Mouse (Mus musculus) thymus, postnatal 14 days (tissue): Measurements from ENCODE around the gene Six2.

Source experiments
- DNase-seq: peaks from one replicate; pipeline ENCODE4 v3.0.0; 2021

Six2 gene

DNA sequence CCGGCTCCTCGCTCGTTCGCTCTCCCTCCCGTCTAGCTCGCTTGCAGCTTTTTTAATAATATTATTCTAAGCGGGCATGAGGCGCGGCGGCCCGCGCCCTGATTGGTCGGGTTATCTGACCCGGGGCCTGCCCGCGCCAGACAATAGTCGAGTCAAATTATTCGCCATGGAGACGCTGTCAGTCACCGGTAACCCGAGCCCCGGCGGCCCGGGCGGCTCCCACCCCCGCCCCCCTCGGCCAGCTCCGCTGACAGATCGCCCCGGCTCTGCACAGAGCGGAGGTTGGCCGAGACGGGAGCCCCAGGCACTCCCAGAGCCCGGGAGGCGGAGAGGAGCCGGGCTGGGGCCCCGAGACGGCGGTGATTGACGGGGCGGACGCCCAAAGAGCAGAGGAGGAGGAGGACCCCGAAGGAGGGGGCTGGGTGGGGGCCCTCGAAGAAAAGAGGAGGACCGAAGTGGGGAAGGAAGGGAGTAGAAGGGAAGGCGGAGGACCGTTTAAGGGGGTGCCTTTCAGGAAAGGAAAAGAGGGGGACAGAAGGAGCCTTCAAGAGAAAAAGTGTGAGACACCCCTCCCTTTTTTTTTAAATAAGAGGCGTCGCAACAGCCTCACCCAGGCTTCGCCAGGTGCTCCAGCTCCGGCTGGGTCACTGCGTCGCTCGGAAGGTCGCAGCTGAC, at the start of gene Six2:
Gene Six2 (minus strand): TSS at position 39 of the 675 bp plus-strand sequence.
- DNase-seq, result no peak

DNA sequence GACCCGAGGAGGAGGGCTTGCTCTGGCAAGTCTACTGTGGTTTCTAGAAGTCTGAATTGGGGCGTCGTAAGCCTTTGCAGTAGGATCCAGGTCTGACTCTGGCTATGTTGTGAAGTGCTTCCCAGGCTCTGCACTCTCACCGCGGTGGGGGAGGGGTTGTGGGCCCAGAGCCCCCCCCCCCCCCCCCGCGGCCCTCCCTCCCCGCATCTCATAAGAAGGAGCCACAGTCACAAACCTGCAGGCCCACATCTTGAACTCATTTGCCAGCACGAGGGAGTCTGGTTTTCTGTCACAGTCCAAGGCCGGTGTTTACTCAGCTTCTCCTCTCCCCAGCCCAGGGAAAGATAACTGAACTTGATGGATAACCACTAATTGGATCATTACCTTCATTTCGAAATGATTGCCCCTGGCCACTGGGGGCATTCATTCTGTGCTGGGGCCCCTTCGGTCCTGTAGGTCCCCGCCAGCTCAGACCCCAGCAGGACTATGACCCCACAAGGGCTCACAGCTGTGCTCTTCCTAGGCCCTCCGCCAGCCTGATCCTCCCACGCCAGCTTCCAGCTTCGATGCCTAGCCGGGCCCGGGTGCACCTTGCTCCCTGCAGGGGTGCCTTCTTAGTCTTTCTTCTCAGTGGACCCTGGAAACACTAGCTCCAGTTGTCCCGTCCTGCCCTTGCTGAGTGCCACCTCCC, 49.2 kb upstream of the Six2 start:
- no peak for DNase-seq

DNA sequence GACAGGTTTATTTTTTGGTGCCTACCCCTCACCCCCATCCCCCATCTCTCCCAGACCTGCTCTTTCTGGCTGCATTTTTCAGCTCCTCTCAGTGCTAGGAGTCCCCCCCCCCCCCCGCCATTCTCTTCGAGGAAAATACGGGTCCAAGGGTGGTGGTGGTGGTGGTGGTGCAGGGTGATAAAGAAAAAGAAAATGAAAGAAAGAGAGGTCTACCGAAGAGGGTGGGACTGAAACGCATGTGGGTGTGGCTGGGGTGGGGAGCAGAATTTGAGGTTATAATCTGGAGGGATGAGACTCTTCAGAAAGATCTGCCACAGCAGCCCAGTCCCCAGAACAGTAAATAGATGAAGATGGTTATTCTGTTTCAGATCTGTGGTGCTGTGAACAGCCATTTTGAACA, 43.3 kb upstream of the Six2 start:
- no peak for DNase-seq

DNA sequence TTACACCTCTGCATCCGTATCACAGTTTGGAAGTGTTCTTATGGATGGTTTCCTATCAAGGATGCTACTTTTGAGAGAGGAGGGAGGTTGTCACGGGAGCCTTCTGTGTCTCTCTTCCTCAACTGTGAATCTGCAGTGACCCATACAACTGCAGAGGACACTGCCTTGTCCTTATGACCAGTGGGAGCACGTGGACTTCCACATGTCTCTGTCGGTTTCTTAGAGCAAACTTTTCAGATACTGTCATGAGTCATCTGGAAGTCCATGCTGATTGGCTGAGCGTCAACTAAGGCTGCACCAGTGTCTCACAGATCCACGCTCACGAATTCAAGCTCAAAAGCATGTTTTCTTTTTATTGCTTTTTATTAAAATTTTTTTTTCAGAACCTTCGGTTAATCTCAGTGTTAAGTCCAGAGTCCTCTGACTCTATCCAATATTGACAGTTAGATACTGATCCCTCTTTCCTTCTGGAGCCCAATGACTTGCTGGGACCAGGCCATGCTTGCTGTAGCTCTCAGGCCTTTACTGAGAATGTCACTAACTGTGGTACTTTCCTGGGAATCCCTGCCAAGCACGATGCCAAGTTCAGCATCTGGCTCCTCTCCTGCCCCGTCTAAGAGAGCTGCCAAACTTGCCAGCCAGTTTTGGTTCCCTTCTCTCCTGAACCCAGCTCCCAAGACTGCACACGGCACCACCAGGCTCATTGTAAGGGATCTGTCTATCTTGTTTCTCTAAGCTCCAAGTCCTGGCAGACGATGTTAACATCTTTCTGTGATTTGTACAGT, 42.3 kb upstream of the Six2 start:
- no peak for DNase-seq

DNA sequence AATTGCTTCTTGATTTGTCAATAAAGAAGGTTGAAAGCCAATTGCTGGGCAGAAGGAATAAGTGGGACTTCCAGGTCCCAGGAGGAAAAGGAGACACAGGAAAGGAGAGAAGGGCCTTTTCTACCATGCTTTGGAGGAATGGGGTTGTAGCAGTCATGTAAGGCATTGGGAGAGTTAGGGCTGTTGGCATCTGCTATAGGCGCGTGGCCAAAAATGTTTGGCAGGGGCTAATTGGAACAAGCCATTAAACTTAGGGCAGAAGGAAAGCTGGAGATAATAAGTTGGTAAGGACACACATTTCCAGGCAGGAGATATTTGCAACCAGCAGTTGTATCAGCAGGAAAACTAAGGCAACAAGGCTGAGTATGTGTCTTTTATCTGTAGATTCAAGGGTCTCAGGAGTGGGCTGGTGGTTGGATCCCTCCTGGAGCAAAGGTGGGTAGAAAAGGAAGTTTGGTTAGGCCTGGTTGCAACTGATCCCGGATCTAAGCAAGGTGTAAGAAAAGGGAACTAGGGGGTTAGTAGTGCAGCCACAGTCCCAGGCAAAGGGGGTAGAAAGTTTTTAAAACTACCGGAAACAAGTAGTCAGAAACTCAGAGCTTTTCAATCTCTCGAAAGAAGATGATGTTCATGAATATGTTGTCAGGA, 40.1 kb upstream of the Six2 start:
- no peak for DNase-seq

DNA sequence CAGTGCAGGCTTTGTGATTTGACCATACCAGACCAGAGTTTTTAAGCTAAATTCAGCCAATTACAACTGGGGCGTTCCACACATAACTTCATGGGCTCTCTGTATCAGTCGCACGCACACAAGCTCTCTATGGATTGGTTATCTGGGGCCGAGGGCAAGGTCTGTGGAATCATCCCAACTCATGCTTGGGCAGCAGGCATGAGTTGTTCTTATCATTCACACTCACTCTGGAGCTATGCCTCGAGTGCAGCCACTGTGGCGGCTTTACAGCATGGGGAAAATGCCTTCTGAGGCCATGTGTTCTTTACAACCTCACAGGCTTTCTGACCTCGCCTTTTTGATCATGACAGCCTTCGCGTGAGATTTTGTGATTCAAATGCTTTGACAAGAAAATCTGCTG, 37.9 kb upstream of the Six2 start:
- no peak for DNase-seq

DNA sequence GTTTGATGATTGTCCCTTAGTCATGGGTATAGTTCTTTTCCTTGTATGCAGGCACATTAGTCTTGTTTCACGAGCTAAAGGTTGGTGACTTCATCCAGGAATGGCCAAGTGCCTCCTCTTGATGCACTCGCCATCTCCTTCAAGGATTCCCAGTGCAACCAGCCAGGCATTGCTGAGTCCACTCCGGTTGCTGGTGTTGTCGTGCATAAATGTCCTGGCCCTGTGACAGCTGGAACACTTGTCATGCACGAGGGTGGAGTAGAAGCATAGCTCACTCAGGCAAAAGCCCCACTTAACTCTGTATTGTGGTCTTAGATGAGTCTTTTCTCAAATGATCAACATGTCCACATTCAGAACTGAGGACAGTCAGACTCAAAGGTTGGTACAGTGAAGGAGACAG, 35.1 kb upstream of the Six2 start:
- no peak for DNase-seq

DNA sequence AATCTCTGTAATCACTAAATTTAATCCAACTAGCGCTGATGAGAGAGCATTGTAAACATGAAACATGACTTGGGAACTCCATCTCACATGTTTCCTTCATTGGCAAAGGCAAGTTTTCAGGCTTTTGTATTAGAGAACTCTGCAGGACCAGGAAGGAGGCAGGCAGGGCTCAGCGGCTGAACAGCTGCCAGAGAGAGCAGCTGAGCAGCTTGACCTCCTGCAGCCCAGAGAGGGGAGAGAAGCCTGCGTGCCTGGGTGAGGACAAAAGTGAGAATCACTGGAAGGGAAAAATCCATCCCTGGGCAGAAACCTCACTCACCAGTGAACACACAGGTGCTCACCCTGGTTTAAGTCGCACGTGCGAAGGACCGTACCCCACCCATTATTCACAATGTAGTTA, 29.2 kb upstream of the Six2 start:
- no peak for DNase-seq

DNA sequence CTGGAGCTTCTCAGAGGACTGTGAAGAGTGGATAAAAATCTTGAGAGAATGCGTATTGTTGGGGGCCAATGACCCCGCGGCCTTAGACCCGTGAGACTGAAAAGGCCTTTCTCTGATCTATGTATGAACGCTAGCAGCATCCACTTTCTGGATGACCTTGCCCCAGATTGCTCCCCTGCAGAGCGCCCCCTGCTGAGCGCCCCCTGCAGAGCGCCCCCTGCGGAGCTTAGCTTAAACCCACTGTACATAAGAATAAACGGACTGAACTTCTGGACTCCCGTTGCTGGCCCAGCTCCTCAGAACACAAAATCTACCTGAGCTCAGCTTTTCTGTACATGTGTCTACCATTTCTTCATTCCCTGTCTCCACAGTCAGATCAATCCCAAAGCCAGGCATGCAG, 27.7 kb upstream of the Six2 start:
- no peak for DNase-seq

DNA sequence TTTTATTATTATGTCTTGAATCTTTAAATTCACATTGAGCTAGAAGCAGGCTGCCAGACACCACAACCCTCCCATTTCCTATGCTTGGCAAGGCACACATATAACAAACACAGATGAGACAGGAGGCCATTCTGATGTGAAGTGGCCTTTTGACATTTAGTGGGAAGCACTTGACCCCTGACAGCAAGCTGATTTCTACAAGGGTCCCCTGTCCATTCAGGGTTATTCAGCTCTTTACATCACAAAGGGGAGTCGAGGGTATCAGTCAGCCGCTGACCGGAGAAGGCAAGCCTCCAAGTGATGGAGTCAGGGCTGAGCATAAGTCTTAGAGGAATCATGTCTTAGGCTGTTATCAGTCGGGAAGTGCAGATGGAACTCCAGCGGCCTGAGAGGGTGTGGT, 26.3 kb upstream of the Six2 start:
- no peak for DNase-seq

DNA sequence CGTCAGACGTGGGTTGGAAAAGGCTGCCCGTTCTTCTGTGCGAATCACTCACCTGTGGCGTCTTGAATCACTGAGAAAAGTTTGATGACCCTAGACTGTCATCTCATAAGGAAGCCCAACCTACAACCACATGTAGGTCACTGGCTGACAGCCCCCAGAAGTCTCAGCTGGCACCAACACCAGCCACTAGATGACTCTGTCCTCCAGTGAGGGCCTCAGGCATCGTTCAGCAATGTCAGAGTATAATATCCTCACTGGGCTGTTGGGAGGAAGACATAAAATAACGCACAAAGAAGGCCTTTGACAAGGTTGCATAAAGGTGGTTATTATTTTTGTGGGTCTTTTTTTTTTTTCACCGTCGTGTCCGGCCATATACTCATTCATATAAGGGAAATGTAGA, 24.8 kb upstream of the Six2 start:
- DNase-seq, result no peak

DNA sequence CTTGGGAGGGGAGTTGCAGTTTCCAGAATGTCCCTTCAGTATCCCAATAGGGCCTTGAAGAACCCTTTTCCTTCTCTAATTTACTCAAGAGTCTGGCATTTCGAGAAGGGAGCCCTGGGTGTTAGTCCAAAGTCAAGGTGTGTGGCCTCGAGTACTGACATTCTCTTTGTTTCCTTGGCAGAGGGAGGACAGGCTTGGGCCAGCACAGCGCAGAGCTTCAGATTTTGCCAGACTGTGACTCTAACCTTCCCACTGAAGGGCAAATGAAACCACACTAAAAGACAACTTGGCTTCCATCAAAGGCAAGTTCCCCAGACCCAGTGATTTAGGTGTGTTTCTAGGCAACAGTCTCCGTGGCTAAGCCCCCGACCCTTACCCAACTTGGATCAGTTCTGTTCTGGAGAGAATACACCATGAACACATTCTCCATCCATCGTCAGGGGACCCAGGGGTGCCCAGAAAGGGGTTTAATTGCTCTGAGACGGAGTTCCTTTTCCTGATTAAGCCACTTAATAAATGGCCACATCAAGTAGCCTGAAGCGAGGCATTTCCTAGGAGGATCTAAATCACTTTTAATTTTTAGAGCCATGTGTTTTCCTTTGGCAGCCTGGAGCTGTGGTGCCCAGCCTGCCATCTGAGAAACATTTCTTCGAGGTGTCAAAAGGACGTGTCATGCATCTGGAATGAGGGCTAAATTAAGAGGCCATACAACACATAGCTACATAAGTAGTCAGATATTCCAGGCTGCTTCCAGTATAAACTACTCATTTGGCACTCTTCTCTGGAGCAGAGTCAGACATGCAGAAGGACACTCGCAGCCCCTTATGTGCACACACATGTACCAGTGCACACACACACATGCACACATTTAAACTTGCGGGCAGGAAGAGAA, 16.5 kb upstream of the Six2 start:
- no peak for DNase-seq

DNA sequence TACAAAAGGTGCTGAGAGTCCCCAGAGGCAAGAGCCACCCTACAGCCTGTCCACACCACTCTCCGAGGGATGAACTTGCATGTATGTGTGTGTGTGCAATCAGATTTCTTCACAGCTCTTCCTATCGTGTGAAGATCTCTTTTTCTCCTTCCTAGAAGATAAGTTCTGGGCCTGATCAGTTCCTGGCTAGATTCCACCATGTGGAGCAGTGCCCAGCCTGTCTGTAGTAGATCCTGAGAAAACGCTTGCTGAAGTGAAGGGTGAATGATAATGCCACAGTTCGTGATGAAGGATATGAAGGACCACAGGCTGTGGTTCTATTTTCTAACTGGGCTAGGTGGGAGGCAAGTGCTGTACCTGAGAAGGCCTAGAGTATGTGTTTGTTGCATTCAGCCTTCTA, 12.0 kb upstream of the Six2 start:
- no peak for DNase-seq

DNA sequence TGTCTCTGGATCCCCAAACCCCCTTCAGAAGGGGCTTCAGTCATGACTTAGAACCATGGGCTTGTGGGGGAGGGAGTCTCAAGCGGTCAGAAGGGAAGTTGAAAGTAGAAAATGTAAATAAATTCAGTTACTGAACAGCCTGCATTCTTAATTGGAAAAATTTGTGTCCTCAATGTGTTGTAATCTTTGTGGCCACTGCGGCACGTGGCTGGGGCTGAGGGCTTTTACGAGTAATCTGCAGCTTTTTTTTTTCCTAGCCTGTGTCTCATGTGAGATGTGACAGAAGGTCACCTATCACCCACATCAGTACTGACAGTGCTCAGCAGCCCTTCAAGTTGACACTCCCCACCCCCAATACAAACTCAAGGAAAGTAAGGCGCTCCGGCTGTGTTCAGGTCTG, 10.6 kb upstream of the Six2 start:
- DNase-seq, result no peak

DNA sequence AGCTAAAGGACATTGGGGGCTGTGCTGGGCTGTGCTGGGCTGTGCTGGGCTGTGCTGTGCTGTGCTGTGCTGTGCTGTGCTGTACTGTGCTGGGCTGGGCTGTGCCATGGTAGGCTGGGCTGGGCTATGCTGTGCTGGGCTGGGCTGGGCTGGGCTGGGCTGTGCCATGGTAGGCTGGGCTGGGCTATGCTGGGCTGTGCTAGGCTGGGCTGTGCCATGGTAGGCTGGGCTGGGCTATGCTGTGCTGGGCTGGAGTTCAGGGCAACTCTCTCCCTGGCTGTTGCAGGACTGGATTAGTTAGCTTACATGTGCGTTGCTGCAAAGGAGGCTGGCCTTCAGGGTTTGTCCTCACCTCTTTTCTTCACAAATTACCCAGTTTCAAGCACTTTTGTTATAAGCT, 9.9 kb upstream of the Six2 start:
- DNase-seq, result no peak

DNA sequence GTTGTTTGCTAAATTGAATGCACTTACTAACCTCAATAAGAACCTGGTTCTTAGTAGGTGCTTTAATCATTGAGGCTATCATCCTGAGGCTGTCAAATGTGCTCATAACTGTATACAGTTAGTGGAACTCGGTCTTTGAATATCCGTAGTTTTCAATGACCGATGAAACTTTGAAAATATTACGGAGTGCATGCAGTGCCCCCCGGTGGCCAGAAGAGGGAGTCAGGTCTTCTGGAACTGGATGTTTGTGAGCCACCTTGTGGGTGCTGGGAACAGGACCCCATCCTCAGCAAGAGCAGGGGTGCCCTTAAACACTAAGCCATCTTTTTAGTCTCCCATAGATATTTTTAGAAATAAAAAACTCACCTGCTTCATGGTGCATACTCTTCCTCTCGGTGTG, 6.4 kb upstream of the Six2 start:
- no peak for DNase-seq

DNA sequence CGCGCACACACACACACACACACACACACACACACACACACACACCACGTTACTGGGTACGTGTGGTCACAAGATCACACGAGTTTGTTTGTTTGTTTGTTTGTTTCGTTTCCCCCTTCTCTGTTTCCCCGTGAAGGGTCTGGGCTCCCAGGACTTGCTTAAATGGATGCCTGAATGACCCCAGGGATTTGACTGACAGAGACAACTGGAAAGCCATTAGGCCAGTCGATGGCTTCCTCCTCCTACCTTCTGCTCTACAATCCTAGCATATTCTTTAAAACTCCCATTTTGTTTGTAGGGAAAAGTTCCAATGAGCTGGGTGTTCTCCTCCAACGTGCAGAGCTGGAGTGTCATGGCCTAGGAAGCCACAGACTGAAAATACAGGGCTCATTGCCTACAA, 5.0 kb upstream of the Six2 start:
- no peak for DNase-seq

DNA sequence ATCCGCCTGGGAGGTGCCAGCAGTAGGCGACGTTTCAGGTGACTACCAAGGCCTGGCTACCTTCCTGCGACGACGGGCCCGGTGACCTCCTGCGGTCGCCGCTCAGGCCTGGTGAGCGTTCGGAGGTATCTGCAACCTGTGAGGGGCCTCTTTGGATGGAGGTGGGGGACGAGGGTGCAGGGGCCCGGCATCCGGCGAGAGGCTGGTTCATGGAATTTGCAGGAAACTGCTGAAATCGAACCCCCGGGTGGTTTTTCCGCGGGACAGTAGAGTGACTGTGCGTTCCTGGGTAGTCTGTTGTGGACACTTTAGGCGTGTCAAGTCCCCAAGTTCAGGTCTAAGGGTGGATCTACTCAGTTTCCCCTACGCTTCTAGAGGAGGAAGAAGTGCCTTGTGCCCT, 4.5 kb upstream of the Six2 start:
- DNase-seq, result no peak

DNA sequence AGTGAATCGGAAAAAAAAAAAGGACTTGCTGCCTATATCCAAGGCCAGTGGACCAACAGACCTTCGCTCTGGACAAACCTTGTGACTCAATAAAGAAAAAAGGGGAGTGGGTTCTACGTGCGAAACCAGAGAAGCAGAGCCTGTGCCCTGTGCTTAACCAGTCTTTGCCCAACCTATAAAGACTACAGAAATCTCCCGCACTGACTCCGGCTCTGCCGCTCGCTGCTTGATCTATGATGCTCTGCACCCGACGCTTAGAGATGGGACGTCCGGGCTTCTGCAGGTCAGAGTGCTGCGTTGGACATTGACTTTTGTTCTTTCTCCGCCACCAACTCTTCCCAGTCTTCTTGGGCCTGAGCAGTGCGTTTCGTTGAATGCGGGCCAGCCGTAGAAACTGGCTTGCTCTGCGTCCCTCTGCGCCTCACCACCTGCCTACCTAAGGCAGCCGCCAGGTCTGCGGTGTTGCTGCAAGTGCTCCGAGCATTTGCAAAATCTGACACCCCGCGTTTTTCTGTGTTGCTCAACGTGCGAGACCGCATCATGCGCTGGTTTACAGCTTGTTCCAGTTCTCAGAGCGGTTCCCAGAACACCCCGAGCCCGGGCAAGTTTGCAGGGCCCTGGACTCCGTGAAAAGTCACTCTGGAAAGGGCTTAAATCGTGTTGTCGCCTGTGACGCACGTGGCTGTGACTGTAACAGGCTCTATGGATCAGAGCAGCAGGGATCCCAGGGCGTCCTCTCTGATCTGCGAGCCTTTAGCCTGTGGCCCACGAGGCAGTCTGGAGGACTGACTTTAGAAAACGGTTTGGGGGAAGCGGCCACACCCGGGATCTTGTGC, 3.8 kb upstream of the Six2 start:
- DNase-seq, result no peak

DNA sequence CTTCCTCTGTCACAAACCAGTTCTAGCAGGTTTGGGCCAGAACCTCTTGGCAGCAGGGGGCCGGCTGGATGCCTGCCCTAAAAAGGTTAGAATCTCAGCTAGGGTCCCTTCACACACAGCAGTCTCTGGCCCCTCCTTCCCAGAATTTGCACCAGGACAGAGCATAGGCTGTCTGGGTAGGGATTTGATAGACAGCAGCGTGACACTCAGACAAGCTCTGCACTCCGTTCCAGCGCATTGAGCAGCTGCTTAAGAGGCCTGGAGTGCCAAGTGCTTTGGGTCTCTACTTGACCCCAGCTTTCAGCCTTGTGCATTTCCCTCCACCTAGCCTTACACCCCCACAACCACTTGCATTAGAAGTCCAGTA, 2.9 kb upstream of the Six2 start:
- DNase-seq, result no peak

DNA sequence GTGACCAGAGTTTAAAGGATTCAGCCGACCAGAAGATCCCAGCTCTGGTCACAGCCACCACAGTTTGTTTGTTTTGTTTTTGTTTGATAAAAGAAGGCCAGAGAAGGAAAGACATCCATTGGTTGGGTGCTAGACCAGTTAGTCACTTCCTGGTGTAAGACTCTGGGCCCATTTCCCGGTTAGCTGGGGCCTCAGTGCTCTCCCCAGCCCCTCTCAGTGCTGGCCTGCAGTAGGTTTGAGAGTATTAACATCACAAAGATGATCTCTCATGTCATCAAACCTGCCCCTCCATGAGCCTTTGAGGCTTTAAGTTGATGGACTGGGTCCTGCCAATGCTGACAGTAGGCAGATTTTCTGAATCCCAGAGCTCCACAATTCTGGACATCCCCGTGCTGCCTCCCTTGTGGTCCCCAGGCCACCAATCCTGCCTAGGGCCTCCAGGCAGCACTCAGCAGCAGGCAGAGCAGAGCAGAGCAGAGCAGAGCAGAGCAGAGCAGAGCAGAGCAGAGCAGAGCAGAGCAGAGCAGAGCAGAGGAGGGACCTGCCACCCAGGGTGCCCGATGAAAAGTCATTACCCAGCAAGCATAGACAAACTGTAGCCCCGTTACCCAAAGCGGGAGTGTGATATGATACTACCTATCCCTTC, 2.4 kb upstream of the Six2 start:
- DNase-seq, result no peak
